Mouse (Mus musculus) neutrophil, adult 5-6 weeks (primary cell): ENCODE results near the gene Ccdc134. TPM values are rescaled to one million over a fixed set of nuclear protein-coding genes. Genes with fewer than 3 reads are reported as not detected.
A peak's percentile ranks its signal among the peaks of the same experiment; 100 is the strongest.

Experiments
- ATAC-seq: fragments of 151-379, 151-347 bp; 2 replicates; pipeline ENCODE4 v1.8.0; 2017; ENCODE audit warnings: mild to moderate bottlenecking, moderate TSS enrichment; ENCODE audit not compliant: insufficient number of reproducible peaks, poor library complexity, low FRiP score, severe bottlenecking; ENCODE audit errors: extremely low read depth
- total RNA-seq: library from RNA; stranded (forward); fragments of 200-1000 nt; gene quantifications from 2 replicates; pipeline ENCODE4 v1.2.3, GENCODE M21; 2017

Gene Ccdc134
- total RNA-seq, 1 experiment from 2014 or later: 37.9 TPM

DNA sequence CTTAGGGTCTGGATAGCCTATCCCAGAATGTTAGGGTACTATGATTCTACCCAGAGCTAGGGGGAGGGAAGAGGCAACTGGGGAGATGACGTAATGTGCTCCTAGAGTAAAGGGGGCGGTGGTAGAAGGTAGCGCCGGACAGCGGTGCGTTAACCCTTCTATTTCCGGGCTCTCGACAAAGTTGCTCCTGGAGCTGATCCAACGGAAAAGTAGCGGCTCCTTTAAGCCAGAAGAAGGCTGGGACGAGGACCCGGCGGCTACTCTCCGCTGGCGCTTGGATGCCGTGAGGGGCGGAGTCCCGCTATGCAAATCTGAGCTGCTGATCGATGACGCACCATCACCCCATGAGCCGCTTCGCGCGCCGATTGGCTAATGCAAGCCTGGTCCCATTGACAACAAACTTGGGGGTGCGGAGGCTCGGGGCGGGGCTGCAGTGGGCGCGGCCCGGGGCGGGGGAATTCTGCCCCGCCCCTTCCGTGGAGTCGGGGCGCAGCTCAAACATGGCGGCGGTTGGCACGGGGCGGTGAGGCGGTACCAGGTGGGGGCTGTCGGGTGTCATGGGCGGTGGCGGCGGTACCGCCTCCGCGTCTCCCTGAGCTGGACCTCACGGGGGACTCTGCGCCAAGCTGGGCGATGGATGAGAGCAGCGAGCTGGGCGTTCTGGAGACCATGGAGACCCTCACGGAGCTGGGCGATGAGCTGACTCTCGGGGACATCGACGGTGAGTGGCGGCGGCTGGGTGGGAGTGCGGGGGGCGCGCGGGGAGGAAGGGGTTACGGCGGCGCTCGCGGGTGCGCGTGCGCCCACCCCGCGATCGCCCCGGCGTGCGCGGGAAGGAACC, 19.3 kb downstream of the Ccdc134 start, which contains the start of gene Srebf2:
Srebf2 (plus strand) TSS at position 412 of the 841 bp plus-strand sequence.
- peak; percentile 96 for ATAC-seq

DNA sequence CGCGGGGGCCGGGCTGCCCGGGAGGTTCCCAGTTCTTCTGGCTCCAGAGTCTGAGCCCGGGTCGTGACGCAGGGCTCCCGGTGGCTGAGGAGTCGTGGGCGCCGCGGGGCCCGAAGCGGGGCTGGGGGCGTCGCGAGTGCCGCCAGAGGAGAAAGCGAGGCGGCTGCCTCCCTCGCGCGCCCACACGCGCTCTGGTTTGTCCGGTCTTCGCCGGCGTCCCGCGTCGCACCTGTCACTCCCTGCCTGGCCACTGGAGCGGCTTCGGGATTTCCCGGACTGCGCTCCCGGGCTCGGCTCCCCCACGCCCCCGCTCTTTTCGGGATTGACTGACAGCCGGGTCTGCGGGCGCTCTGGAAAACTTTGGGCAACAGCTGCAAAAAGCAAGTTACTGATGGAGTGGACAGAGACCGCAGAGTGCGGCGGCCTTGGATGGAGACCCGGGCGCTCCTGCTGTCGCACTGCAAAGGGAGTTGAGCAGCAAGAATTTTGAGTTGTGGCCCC, 19.9 kb downstream of the Ccdc134 start:
- no peak for ATAC-seq

DNA sequence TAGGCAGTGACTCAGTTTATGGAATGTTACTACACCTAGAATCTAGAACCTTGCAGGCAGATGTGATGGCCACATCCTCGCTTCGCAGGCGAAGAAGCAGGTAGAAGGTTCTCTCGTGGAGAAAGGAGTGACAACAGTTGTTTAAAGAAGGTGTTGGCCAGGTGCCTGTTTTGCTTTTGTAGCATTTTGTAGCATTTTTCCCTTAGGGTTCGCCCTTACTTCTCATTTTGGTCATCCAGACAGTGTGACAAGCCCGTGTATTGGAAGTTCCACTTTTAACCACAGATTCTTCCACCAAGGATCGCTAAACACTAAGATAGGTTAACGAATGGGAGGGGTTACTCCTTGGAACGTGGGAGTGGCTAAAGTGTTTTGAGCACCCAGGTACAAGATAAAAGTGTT, 20.8 kb downstream of the Ccdc134 start:
- ATAC-seq: no peak

DNA sequence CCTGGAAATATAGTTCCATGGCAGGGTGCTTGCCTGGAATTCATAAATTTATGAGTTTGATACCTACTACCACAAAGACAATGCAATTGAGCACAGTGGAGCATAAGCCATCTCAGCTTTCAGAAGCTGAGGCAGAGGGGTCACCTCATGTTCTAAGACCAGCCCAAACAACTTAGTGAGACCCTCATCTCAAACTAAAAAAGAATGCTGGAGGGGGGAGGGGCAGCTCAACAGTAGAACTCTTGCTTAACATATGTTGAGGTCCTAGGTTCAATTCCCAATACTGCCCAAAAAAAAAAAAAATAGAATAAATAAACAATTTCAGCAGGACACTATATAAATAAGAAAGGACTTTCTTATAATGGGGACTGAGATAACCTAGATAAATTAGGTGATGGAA, 22.3 kb downstream of the Ccdc134 start:
- ATAC-seq: no peak

DNA sequence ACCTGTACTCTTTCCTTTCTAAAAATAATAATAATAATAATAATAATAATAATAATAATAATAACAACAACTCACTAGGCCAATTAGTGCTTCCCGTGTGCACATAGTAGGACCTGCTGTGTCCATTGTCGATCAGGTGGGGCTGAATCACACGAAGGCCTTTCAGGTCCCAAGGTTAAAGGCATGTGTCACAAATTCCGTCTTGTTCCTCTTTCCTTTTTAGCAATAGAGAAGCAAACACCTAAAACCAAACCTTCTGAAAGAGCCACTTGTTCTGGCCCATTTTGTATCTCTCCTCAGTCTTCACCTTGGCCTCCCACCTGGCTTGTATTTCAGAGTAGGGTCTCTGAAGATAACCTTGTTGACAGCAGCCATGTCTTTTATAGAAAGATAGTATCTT, 23.5 kb downstream of the Ccdc134 start:
- no peak for ATAC-seq

DNA sequence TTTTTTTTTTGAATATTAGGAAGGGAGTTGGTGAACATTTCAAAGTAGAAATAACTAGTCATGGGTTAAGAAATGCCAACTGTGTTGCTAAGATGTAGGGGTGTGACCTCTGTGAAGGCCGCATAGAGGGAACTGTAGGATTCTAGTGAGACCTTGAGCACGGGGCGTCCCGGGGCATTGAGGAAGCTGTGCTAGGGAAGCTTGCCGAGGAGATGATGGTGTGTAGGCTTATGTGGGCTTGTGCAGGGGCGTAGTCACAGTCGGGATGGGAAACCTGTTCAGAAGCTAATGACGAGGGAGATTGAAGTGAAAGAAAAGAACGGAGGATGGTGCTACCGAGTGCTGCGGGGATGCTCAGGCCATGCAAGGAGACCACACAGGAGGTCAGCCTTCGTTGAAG, 24.3 kb downstream of the Ccdc134 start:
- no peak for ATAC-seq

DNA sequence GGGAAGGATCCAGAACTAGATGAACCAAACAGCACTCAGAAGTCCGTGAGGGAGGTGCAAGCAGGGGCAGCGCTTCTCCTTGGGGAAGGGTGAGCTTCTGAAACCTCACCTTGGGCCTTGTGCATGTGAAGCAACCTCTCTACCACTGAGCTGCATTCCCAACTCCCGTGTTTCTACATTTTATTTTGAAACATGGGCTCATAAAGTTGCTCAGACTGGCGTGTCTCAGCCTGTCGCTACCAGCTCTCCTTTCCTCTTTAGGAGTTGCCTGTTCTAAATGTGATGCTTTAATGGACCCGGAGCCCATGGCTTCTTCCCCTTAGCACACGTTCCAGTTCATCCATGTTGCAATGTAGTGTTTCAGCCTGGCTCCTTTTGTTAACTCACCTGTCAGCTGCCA, 24.7 kb downstream of the Ccdc134 start:
- ATAC-seq: no peak

DNA sequence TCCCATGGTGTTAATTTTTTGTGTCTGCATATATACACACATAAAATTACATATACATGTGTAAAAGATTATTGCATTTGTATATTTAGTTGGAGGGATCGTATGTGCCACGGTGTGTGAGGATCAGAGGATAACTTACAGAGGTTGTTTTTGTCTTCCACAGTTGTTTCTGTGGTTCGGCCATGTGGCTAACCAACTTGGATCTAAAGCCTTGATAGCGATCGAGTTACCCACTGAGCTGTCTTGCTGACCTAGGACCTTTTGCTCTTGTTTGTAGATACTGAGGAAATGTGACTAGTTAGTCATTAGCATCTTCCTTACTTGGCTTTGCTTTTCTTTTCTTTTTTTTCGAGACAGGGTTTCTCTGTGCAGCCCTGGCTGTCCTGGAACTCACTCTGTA, 28.6 kb downstream of the Ccdc134 start:
- ATAC-seq: no peak

DNA sequence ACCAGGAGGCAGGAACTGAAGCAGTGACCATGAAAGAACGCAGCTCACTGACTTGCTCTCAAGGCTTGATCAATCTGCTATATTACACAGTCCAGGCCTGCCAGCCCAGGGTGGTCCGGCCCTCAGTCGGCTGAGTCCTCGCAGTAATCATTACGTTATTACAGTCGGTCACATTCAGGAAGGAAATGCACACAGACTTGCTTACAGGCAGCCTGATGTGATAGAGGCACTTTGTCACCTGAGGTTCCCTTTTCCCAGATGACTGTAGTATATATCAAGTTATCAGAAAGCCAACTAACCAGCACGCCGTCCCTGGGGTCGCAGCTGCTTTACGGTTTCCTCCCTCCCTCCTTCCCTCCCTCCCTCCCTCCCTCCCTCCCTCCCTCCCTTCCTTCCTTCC, 29.2 kb downstream of the Ccdc134 start:
- ATAC-seq: peak; percentile 13; the same call in 1 of the 2 replicates

DNA sequence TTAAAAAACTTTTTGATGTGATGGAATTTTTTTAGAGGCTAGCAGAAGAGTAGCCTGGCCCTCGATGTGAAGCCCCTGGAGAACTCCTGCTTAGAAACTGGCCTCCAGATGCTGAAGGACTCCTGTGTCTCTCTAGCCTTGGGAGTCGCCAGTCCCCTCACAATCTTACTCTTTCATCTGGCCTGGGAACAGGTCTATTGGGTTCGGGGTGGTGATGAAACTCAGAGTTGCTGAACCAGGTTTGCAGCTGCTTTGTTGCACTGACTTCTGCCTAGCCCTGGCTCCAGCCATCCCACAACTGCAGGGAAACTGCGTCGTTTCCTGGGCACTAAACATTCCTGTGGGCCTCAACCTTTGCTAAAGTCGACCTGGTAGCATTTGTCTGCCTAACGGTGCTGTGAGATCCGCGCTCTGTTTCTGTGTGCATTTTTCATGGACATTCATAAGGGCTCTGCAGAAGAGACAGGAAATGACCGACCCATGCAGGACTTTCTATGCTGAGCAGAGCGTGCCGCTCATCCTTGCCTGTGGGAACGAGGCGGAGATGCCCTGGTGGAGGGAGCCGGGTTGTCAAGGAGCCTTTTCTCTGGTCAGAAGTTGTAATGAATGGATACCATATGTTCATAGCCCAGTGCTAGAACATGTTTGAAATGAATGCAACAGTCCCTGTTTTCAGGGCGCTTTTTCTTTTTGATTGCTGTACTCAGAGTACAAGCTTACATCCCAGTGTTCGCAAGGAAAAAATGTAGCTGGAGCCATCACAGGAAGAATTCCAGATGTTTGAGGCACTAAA, 30.7 kb downstream of the Ccdc134 start:
- no peak for ATAC-seq

DNA sequence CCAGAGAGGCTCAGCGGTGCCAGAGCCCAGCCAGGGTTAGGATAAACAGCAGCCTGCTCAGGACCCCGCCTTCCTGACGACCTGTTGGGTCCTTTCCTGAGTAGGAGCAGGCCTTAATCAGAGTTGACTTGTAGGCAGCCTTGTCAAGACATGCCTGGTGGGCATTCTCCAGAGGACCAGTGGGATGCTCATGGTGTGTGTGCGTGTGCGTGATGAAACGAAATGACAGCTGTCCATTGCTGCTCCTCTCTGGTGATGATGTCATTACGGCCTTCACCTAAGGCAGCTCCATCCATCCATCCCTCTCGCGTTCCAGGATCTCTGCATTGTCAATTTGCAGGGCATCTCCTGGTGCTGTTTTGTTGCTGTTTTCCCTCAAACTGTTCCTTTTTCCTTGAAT, 31.7 kb downstream of the Ccdc134 start:
- ATAC-seq: no peak

DNA sequence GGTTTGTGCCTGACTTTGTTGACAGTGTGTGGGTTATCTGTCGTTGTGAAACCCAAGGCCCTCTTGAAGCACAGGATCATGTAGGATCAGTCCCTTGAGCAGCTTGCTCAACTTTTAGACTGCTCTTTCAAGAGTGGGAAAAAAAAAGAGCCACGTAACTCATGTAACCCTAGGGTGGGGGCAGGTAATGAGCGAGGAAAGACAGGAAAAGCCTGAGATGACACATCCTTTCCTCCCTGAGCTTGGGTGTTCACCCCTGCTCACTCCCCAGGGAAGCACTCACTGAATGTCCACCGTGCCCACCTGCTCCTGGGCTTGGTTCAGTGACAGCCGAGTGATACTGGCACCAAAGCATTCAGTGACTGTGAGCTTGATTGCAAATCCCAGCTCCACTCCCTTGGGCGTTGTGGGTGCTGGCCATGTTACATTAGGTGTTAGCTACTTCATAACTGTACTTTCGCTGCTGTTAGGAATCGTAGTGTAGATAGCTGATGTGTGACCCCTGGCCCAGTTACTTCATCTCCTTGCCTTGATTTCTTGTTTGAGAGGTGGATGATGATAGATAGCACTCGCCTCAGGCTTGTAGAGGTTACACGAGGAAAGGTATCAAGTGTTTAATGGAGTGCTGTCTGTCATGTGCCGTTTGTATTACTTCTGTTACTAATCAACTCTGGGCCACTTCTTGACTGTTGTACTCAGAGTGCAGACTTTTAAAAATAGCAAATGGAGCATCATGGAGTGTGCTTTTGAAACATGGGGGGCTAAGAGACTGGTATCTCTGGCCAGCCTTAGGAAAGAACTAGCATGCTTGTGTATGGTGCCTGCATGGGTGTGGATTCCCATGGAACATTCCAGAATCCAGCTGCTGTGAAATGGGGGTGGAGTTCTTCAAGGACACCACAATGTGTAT, 33.3 kb downstream of the Ccdc134 start:
- ATAC-seq: no peak

DNA sequence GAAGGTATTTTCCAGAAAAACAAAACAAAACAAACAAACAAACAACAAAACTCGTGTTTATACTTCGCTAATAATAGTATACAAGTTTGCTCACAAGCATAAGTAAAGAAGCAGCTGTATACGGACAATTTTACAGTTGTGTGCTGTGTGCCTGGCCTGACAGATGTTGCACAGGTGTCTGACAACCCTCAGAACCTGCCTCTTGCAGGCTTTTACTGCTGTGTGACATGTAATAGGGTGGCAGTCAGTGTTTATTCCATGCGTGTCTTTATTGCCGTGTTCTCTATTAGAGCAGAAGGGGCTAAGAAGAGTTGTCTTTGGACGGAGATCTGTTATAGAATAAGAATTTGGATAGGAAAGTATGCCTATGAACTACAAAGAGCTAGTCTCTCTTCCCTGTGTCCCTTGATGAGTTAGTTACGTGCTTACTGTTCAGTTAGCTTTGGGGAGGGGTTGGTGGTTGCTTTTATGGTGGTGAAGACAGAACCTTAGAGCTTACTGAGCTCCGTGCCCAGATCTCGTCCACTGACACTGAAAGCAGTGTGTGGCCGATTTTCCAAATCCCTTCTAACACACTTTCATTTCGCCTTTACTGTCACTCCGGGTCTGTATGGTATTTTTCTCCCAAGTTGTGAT, 34.4 kb downstream of the Ccdc134 start:
- no peak for ATAC-seq

DNA sequence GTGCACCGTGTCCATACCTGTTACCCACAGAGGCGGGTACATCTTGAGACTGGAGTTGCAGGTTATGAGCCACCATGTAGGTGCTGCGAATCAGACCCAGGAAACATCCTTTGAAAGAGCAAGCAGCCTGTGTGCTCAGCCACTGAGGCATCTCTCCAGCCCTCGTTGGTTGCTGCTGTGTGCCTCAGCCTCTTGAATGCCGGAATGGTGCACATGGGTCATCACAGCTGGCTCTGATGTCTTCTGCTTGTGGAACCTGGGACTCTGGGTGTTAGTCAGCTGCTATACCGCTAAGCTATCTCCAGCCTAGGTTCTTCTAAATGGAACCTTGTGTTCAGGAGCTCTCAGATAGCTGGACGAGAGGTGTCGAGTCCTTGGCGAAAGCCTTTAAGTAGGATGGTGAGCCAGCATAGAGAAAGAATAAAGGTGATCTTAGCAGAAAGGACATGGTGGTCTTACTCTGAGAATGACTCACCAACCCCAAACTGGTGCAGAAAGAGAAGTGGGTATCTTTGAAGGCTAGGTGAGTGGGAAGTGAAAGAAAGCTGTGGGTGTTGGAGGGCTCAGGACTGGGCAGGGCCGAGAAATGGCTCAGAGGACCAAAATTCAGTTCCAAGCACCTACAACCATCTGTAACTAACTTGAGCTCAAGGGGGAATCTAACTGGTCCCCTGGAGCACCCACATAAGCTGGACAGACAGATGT, 35.8 kb downstream of the Ccdc134 start:
- ATAC-seq: peak; percentile 21; the same call in 1 of the 2 replicates

DNA sequence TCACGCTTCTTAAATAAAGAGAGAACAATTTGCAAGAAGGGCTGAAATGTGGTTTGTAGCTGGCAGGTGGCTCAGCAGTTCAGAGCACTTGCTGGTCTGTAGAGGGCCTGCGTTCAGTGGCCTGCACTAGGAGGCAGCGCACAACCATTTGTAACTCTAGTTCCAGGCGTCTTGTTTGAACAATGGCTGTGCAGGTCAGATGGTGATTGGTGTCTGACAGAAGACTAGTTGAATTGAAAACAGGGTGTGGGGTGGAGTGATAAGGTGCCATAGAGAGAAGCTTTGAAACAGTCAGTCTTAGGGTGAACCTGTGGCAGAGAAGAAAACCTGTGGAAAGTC, 36.3 kb downstream of the Ccdc134 start:
- no peak for ATAC-seq

DNA sequence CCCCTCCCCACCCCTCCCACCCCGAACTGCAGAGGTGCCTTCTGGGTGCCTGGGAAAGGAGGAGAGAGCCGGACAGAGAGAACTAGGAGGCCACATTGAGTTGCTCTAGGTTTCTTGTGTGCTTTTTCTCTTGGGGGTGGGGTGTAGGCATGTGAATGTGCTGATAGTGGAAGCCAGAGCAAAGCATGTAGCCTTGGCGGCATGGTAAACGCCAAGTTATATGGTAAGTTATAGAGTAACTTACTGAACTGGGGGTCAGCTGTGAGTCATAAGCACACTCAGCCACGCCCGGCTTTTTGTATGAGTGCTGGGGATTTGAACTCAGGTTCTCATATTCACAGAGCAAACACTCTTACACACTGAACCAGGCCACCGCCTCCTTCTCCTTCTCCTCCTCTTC, 36.8 kb downstream of the Ccdc134 start:
- no peak for ATAC-seq

DNA sequence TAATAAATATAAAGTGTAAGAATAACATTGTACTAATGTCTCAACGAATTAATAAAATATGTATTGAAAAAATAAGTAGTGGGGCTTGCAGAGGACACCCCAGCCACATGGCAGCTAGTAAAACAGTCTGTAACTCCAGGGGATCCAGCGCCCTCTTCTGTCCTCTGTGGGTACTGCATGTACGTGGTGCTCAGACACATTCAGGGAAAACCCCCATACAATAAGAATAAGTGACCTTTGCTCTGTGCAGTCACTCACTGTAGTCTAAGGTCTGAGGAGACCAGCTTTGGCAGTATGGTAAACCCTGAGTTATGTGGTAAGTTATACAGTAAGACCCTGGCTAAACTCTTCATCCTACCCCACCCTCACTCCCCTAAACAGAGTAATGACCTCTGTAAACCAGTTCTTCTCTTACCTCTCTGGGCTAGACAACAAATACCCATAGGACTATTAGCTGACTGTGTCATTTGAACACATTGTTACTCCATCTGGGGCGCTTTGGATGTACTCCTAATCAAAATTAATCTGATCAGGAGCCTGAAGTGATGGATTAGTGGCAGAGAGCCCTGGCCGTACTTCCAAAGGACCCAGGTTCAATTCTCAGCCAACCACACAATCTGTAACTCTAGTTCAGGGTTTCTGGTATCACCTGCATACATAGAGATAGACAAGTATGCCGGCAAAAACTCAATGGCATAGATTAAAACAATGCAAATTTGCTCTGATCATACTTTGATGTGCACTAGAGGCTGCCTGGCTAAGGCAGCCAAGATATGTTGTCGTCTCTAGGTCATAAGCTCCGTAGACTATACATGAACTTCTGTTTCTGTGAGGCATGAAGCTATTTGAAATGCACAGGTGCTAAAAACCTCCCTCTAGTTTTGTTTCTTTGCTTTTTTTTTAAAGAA, 37.9 kb downstream of the Ccdc134 start:
- peak; percentile 66 for ATAC-seq
